Mouse (Mus musculus): ENCODE data around the gene C5ar1. TPM values are rescaled to one million over a fixed set of nuclear protein-coding genes. Genes with fewer than 3 reads are reported as not detected.

C5ar1 gene
- polyA plus RNA-seq, 1 experiment from 2014 or later = 3.4 TPM

- peak; percentile 58 for ATAC-seq (replicated peaks; ENCODE audit: low FRiP score)
- no peak for DNase-seq (ENCODE audit: low spot score)
- Histone ChIP-seq H3K4me2 (peak overlapping the region; percentile 64), H3K9me3 (ENCODE audit: control insufficient read depth, low read length) (no peaks in the 10 kb centered on the region), H3K36me3 (ENCODE audit: control insufficient read depth, insufficient read depth, low read length) (no peaks in the 10 kb centered on the region), H3K4me3 (ENCODE audit: low read depth, low read length) (peak overlapping the region; percentile 51; the same call in 1 of the 2 replicates), H3K9ac (ENCODE audit: low read depth, low read length) (peak overlapping the region; percentile 45; the same call in 1 of the 2 replicates), H3K27me3 (replicated peaks; ENCODE audit: control insufficient read depth, insufficient read depth, low read length) (peaks cover 6% of the 10 kb centered on the region), H3K27ac (ENCODE audit: low read depth, low read length) (peak overlapping the region; percentile 86), H3K4me1 (replicated peaks; ENCODE audit: control insufficient read depth, insufficient read depth, low read length) (peaks cover 33% of the 10 kb centered on the region)
- 18% methylated on average over 2 of the region's 2 CpGs for WGBS
These were observed 36.8 kb upstream of the C5ar1 start for GRCm38 (mm10) chr7:16296146-16296545.

DNA sequence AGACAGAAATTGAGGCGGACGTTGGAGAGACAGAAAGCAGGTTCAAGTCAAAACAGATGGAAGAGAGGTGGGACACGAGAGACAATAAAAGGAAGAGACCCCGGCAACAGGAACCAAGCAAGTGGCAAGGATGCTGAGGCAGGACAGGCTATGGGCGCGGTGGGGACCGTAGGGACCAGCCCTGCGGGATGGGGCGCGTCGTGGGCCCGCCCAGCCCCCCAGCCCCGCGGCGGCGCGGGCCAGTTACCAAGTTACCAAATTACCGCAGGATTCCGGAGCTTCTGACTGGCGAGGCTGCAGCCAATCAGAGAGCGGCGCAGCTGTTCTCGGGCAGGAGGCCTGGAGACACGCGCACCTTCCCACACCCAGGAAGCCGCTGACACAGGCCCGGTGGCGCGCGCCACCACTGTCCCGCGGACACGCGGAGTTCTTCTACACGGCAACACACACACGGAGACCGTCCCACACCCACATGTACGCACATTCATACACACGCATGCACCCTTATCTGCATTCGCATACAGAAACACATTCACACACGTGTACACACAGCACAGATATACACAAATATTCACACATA, 36.1 kb upstream of the C5ar1 start:
- peaks cover 6% of the 10 kb centered on the region for H3K27me3 ChIP-seq (replicated peaks; ENCODE audit: control insufficient read depth, insufficient read depth, low read length)
- H3K9me3 ChIP-seq (ENCODE audit: control insufficient read depth, low read length) = no peaks in the 10 kb centered on the region
- peak; percentile 85 for DNase-seq (ENCODE audit: low spot score)
- peak overlapping the region; percentile 86 for H3K27ac ChIP-seq (ENCODE audit: low read depth, low read length)
- peaks cover 33% of the 10 kb centered on the region for H3K4me1 ChIP-seq (replicated peaks; ENCODE audit: control insufficient read depth, insufficient read depth, low read length)
- H3K9ac ChIP-seq (ENCODE audit: low read depth, low read length) = peak overlapping the region; percentile 45
- H3K36me3 ChIP-seq (ENCODE audit: control insufficient read depth, insufficient read depth, low read length) = no peaks in the 10 kb centered on the region
- 2% methylated on average over 41 of the region's 41 CpGs for WGBS
- peak overlapping the region; percentile 64 for H3K4me2 ChIP-seq
- ATAC-seq (replicated peaks; ENCODE audit: low FRiP score) = peak; percentile 71
- H3K4me3 ChIP-seq (ENCODE audit: low read depth, low read length) = peak overlapping the region; percentile 44

DNA sequence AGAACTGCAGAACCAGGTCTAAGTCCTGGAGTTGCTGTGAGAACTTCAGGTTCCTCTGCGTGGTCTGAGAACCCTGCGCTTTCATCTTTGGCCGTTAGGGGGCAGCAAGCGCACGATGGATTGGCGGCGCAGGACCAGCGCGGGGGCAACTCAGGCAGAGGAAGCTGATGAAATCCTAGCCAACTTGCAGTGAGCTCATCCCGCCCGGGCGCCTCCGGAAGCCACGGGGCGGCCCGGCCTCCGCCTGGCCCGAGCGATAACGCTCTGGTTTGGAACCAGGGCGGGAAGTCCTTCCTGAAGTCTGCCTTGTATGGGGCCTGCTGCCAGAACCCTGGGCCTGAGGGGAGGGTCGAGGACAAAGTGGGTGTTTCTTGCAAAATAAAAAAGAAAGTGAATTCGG, 35.5 kb upstream of the C5ar1 start:
- Histone ChIP-seq H3K4me2 (peak overlapping the region; percentile 64), H3K36me3 (ENCODE audit: control insufficient read depth, insufficient read depth, low read length) (no peaks in the 10 kb centered on the region), H3K27me3 (replicated peaks; ENCODE audit: control insufficient read depth, insufficient read depth, low read length) (peaks cover 6% of the 10 kb centered on the region), H3K27ac (ENCODE audit: low read depth, low read length) (peak overlapping the region; percentile 86), H3K9me3 (ENCODE audit: control insufficient read depth, low read length) (no peaks in the 10 kb centered on the region), H3K9ac (ENCODE audit: low read depth, low read length) (peak overlapping the region; percentile 63), H3K4me1 (replicated peaks; ENCODE audit: control insufficient read depth, insufficient read depth, low read length) (peaks cover 29% of the 10 kb centered on the region), H3K4me3 (ENCODE audit: low read depth, low read length) (peak overlapping the region; percentile 44)
- DNase-seq (ENCODE audit: low spot score) (peak; percentile 95), ATAC-seq (replicated peaks; ENCODE audit: low FRiP score) (peak; percentile 86)
- under 1% methylated on average over 23 of the region's 23 CpGs for WGBS

DNA sequence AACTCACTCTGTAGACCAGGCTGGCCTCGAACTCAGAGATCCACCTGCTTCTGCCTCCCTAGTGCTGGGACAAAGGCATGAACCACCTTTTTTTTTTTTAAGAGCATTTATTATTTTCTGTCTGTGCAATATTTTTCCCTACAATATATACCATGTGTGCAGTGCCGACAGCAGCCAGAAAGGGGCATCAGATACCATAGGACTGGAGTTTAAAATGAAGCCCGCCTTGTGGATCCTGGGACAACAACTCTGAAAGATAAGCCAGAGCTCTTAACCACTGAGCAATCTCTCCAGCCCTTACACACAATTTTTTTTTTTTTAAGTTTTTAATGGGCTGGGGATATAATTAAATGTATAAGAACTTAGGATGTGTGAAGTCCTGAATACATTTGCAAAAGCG, 35.0 kb upstream of the C5ar1 start:
- no peaks in the 10 kb centered on the region for H3K9me3 ChIP-seq (ENCODE audit: control insufficient read depth, low read length)
- DNase-seq (ENCODE audit: low spot score) (no peak), ATAC-seq (replicated peaks; ENCODE audit: low FRiP score) (peak; percentile 56)
- peak overlapping the region; percentile 63; the same call in 1 of the 2 replicates for H3K9ac ChIP-seq (ENCODE audit: low read depth, low read length)
- H3K4me3 ChIP-seq (ENCODE audit: low read depth, low read length) = peak overlapping the region; percentile 44
- H3K4me1 ChIP-seq (replicated peaks; ENCODE audit: control insufficient read depth, insufficient read depth, low read length) = peaks cover 26% of the 10 kb centered on the region
- peak overlapping the region; percentile 64 for H3K4me2 ChIP-seq
- peak overlapping the region; percentile 86 for H3K27ac ChIP-seq (ENCODE audit: low read depth, low read length)
- H3K27me3 ChIP-seq (replicated peaks; ENCODE audit: control insufficient read depth, insufficient read depth, low read length) = peaks cover 1% of the 10 kb centered on the region
- 22% methylated on average over 4 of the region's 4 CpGs for WGBS
- H3K36me3 ChIP-seq (ENCODE audit: control insufficient read depth, insufficient read depth, low read length) = no peaks in the 10 kb centered on the region

DNA sequence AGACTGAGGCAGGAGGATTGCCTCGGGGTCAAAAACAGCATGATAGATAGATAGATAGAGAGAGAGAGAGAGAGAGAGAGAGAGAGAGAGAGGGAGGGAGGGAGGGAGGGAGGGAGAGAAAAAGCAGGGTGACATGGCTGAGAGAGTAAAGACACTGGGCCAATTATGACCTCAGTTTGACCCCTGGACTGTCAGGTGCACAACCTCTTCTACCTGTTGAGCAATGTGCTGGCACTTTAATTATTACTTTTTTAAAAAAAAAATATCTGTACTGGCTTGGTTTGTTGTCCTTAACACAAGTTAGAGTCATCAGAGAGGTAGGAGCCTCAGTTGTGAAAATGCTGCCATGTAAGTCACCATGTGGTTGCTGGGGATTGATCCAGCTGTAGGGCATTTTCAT, 28.5 kb upstream of the C5ar1 start:
- Histone ChIP-seq H3K9me3 (ENCODE audit: control insufficient read depth, low read length) (no peaks in the 10 kb centered on the region), H3K36me3 (ENCODE audit: control insufficient read depth, insufficient read depth, low read length) (peaks cover 15% of the 10 kb centered on the region), H3K4me3 (ENCODE audit: low read depth, low read length) (no peak overlapping the region), H3K4me1 (replicated peaks; ENCODE audit: control insufficient read depth, insufficient read depth, low read length) (peaks cover 11% of the 10 kb centered on the region), H3K27ac (ENCODE audit: low read depth, low read length) (no peak overlapping the region), H3K9ac (ENCODE audit: low read depth, low read length) (no peak overlapping the region), H3K4me2 (no peak overlapping the region), H3K27me3 (replicated peaks; ENCODE audit: control insufficient read depth, insufficient read depth, low read length) (no peaks in the 10 kb centered on the region)
- 73% methylated on average over 1 of the region's 1 CpGs for WGBS
- DNase-seq (ENCODE audit: low spot score) (no peak), ATAC-seq (replicated peaks; ENCODE audit: low FRiP score) (no peak)

DNA sequence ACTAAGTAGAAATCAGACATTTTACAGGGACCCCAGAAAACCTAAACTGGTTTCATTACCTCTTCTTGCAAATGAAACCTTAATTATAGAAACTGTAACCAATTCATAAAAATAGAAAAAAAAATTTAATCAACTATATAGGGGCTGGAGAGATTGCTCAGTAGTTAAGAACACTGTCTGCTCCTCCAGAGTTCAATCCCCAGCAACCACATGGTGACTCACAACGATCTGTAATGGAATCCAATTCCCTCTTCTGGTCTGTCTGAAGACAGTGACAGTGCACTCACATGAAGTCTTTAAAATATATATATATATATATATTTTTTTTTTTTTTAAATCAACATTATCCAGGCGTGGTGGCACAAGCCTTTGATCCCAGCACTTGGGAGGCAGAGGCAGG, 27.7 kb upstream of the C5ar1 start:
- Histone ChIP-seq H3K27me3 (replicated peaks; ENCODE audit: control insufficient read depth, insufficient read depth, low read length) (no peaks in the 10 kb centered on the region), H3K4me1 (replicated peaks; ENCODE audit: control insufficient read depth, insufficient read depth, low read length) (peaks cover 11% of the 10 kb centered on the region), H3K36me3 (ENCODE audit: control insufficient read depth, insufficient read depth, low read length) (peaks cover 22% of the 10 kb centered on the region), H3K9ac (ENCODE audit: low read depth, low read length) (peak overlapping the region; percentile 68), H3K4me2 (peak overlapping the region; percentile 96), H3K9me3 (ENCODE audit: control insufficient read depth, low read length) (no peaks in the 10 kb centered on the region), H3K27ac (ENCODE audit: low read depth, low read length) (peak overlapping the region; percentile 89), H3K4me3 (ENCODE audit: low read depth, low read length) (peak overlapping the region; percentile 58)
- ATAC-seq (replicated peaks; ENCODE audit: low FRiP score) (no peak), DNase-seq (ENCODE audit: low spot score) (no peak)
- WGBS = 76% methylated on average over 2 of the region's 2 CpGs

- H3K27ac ChIP-seq (ENCODE audit: low read depth, low read length) = peak within 1 kb of the TSS; percentile 89
- peak within 1 kb of the TSS; percentile 96 for H3K4me2 ChIP-seq
- H3K9ac ChIP-seq (ENCODE audit: low read depth, low read length) = peak within 1 kb of the TSS; percentile 68
- H3K4me3 ChIP-seq (ENCODE audit: low read depth, low read length) = peak within 1 kb of the TSS; percentile 58
- peaks cover 11% of the 10 kb centered on the region for H3K4me1 ChIP-seq (replicated peaks; ENCODE audit: control insufficient read depth, insufficient read depth, low read length)
- no peaks in the 10 kb centered on the region for H3K27me3 ChIP-seq (replicated peaks; ENCODE audit: control insufficient read depth, insufficient read depth, low read length)
- peaks cover 29% of the 10 kb centered on the region for H3K36me3 ChIP-seq (ENCODE audit: control insufficient read depth, insufficient read depth, low read length)
- peak; percentile 88 for ATAC-seq (replicated peaks; ENCODE audit: low FRiP score)
- WGBS = under 1% methylated on average over 70 of the region's 70 CpGs
- DNase-seq (ENCODE audit: low spot score) = peak; percentile 100
- no peaks in the 10 kb centered on the region for H3K9me3 ChIP-seq (ENCODE audit: control insufficient read depth, low read length)
These were observed 27.0 kb upstream of the C5ar1 start, which contains the start of gene Ccdc9 for GRCm38 (mm10) chr7:16286026-16286961. TSS of gene Ccdc9 (minus strand) at chr7:16286795.

DNA sequence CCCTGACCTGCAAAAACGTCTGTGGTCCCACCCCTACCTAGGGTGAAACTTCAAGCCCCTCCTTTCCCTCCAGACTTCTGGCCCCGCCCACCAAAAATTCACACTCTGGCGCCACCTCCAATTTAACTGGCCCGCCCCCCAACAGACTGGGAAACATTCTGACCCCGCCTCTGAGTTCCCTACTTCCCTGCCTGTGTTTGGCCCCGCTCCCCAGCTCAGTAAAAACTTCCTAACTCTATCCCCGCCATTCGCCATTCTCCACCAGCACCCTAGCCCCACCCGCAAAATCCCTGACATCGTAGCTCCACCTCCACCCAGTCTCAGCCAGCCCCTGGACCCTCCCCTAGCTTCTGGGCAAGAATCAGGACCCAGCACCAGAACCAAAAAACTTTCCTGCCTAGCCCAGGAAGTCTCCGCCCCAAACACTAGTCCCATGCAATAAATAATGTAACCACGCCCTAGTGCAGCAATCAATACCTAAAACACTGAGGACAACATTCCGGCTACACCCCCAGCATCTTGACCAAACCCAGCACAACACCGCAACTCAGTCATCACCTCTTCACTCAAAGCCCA, 26.2 kb upstream of the C5ar1 start:
- H3K27me3 ChIP-seq (replicated peaks; ENCODE audit: control insufficient read depth, insufficient read depth, low read length) = no peaks in the 10 kb centered on the region
- peak overlapping the region; percentile 96 for H3K4me2 ChIP-seq
- H3K9me3 ChIP-seq (ENCODE audit: control insufficient read depth, low read length) = no peaks in the 10 kb centered on the region
- peak overlapping the region; percentile 48 for H3K9ac ChIP-seq (ENCODE audit: low read depth, low read length)
- DNase-seq (ENCODE audit: low spot score) (peak; percentile 68), ATAC-seq (replicated peaks; ENCODE audit: low FRiP score) (peak; percentile 48)
- peak overlapping the region; percentile 58 for H3K4me3 ChIP-seq (ENCODE audit: low read depth, low read length)
- 3% methylated on average over 14 of the region's 14 CpGs for WGBS
- peak overlapping the region; percentile 70 for H3K27ac ChIP-seq (ENCODE audit: low read depth, low read length)
- H3K4me1 ChIP-seq (replicated peaks; ENCODE audit: control insufficient read depth, insufficient read depth, low read length) = peaks cover 11% of the 10 kb centered on the region
- H3K36me3 ChIP-seq (ENCODE audit: control insufficient read depth, insufficient read depth, low read length) = peaks cover 35% of the 10 kb centered on the region

All from liver, embryonic 11.5 days (tissue).